Mouse (Mus musculus) hindbrain, postnatal 0 days (tissue): ENCODE results near the gene Trp73. TPM values are rescaled to one million over a fixed set of nuclear protein-coding genes. Genes with fewer than 3 reads are reported as not detected.

Experiments
- ATAC-seq: fragments of 200-750 bp; cut with Nextera tagmentation; 2 replicates; pipeline ENCODE4 v1.8.0; 2017; ENCODE audit warnings: mild to moderate bottlenecking, moderate TSS enrichment, moderate library complexity
- DNase-seq: peaks from one replicate; pipeline ENCODE4 v3.0.0-alpha.2; 2015; ENCODE audit warnings: low spot score
- H3K27ac ChIP-seq: fragments of 300-500 bp; sonication (generic); 2 replicates; pipeline ENCODE4 v1.5.1; 2014; ENCODE audit warnings: mild to moderate bottlenecking
- H3K27me3 ChIP-seq: fragments of 300-500 bp; sonication (generic); 2 replicates; pipeline ENCODE4 v1.6.1; 2014; ENCODE audit warnings: low read length, mixed read lengths; ENCODE audit not compliant: insufficient read depth
- H3K36me3 ChIP-seq: fragments of 300-500 bp; sonication (generic); 2 replicates; pipeline ENCODE4 v1.6.1; 2014; ENCODE audit warnings: low read length, mixed read lengths; ENCODE audit not compliant: insufficient read depth
- H3K4me1 ChIP-seq: fragments of 300-500 bp; sonication (generic); 2 replicates; pipeline ENCODE4 v1.6.1; 2014; ENCODE audit warnings: antibody characterized with exemption, low read length, mixed read lengths; ENCODE audit not compliant: insufficient read depth
- H3K4me2 ChIP-seq: fragments of 300-500 bp; sonication (generic); 2 replicates; pipeline ENCODE4 v1.6.1; 2014; ENCODE audit warnings: low read depth, mild to moderate bottlenecking, low read length, moderate library complexity, mixed read lengths
- H3K4me3 ChIP-seq: fragments of 300-500 bp; sonication (generic); 2 replicates; pipeline ENCODE4 v1.5.1; 2014; ENCODE audit warnings: low read length
- H3K9ac ChIP-seq: fragments of 300-500 bp; sonication (generic); replicated peaks from 2 replicates; pipeline ENCODE4 v1.6.1; 2014; ENCODE audit warnings: mild to moderate bottlenecking, low read length, moderate library complexity, mixed read lengths
- H3K9me3 ChIP-seq: fragments of 300-500 bp; sonication (generic); 2 replicates; pipeline ENCODE4 v1.6.1; 2016; ENCODE audit warnings: low read length, mixed read lengths
- CTCF ChIP-seq: IDR thresholded peaks from 2 replicates; pipeline ENCODE4 v1.5.1; 2016; ENCODE audit warnings: antibody characterized with exemption, control low read depth, low read depth
- WGBS: fragments of 180-500 bp; shearing (Covaris S2); extraction: QIAGEN DNeasy Blood & Tissue Kit; methylation state at CpG from one replicate; pipeline ENCODE4 v1.1.7; 2014; 5-methylcytosine and 5-hydroxymethylcytosine counted together
- polyA plus RNA-seq: library from polyadenylated mRNA; unstranded; fragments of >200 nt; fragmentation: Nextera tagmentation; extraction: Ambion mirVana; gene quantifications from 2 replicates; pipeline ENCODE4 v1.2.1, GENCODE M21; 2015
- total RNA-seq: library from RNA; depleted of rRNA; stranded (reverse); fragments of >200 nt; gene quantifications from 2 replicates; pipeline ENCODE4 v1.2.3, GENCODE M21; 2014; rRNA removed

The Trp73 gene
- total and polyA plus RNA-seq, 2 experiments from 2014 or later = 0.96 to 1.2 TPM

- Histone ChIP-seq H3K27me3 (no peaks in the 10 kb centered on the region), H3K4me1 (peaks cover 10% of the 10 kb centered on the region), H3K4me3 (peak overlapping the region; percentile 64), H3K36me3 (peaks cover 33% of the 10 kb centered on the region; the same call in 1 of the 2 replicates), H3K27ac (peak overlapping the region; percentile 54; the same call in 1 of the 2 replicates), H3K9ac (peak overlapping the region; percentile 80), H3K4me2 (peak overlapping the region; percentile 97), H3K9me3 (no peaks in the 10 kb centered on the region)
- WGBS = 29% methylated on average over 13 of the region's 13 CpGs
- no peak for TF ChIP-seq CTCF
- ATAC-seq (peak; percentile 57; the same call in 1 of the 2 replicates), DNase-seq (no peak)
These were observed 128.9 kb downstream of the Trp73 start for GRCm38 (mm10) chr4:154010907-154011645.

DNA sequence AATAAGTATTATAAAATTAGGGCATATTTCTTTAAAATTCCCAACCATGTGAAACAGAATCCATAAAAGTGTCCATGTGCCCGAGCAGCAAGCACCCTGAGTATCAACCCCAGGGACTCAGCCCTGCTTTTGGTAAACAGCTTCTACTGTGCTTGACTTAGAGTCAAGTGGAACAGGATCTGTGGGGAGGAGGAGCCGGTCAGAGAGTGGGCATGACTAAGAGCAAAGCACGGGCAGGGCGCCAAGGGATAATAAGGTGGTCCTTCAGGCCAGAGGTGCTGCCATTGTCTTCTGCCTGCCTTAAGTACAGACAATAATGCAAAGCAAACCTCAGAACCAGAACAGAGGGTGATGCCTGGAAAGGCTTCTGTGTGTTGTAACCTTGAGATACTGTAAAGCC lies 132.2 kb downstream of the Trp73 start:
- Histone ChIP-seq H3K36me3 (peaks cover 39% of the 10 kb centered on the region), H3K4me2 (no peak overlapping the region), H3K9me3 (no peaks in the 10 kb centered on the region), H3K4me3 (no peak overlapping the region), H3K9ac (no peak overlapping the region), H3K4me1 (peaks cover 2% of the 10 kb centered on the region), H3K27me3 (no peaks in the 10 kb centered on the region), H3K27ac (no peak overlapping the region)
- ATAC-seq = no peak
- 79% methylated on average over 4 of the region's 4 CpGs for WGBS
- no peak for TF ChIP-seq CTCF
- no peak for DNase-seq

DNA sequence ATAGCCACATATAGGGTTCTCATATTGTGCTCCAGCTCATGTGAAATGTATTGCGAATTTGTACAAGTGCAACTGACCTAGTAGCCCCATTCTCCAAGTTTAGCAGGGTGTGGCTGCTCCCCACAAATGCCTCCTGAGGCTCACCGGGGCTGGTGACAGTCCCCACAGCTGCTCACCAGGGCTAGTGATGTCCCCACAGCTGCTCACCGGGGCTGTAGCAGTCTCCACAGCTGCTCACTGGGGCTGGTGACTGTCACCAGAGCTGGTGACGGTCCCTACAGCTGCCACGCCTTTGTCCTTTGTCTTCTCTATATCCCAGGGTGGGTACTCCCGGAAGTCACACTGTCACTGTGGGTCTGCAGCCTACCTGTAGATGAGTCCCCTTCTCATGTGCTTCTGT lies 133.7 kb downstream of the Trp73 start:
- WGBS = 90% methylated on average over 6 of the region's 6 CpGs
- Histone ChIP-seq H3K9me3 (no peaks in the 10 kb centered on the region), H3K4me2 (no peak overlapping the region), H3K27ac (no peak overlapping the region), H3K27me3 (no peaks in the 10 kb centered on the region), H3K36me3 (peaks cover 47% of the 10 kb centered on the region), H3K4me3 (no peak overlapping the region), H3K9ac (no peak overlapping the region), H3K4me1 (no peaks in the 10 kb centered on the region; the same call in 1 of the 2 replicates)
- ATAC-seq (no peak), DNase-seq (no peak)
- TF ChIP-seq CTCF = no peak

Other genes starting within 250 kb of the Trp73 start
- 18.9 and 47.4 TPM in 2 replicates for gene A430005L14Rik, start 183.0 kb downstream of the Trp73 start, total RNA-seq
- 45.3 and 48.2 TPM in 2 replicates for gene A430005L14Rik, start 183.0 kb downstream of the Trp73 start, polyA plus RNA-seq
- gene Dffb, start 165.1 kb downstream of the Trp73 start, total RNA-seq = 15.1 and 25.7 TPM in 2 replicates
- gene Dffb, start 165.1 kb downstream of the Trp73 start, polyA plus RNA-seq = 10.6 and 13.1 TPM in 2 replicates
- gene Cep104, start 165.0 kb downstream of the Trp73 start, total RNA-seq = 11.2 and 11.7 TPM in 2 replicates
- gene Cep104, start 165.0 kb downstream of the Trp73 start, polyA plus RNA-seq = 11.6 and 13.9 TPM in 2 replicates
- 24.2 and 32.1 TPM in 2 replicates for gene Lrrc47, start 128.5 kb downstream of the Trp73 start, total RNA-seq
- gene Lrrc47, start 128.5 kb downstream of the Trp73 start, polyA plus RNA-seq = 17.6 and 22.0 TPM in 2 replicates
- gene Smim1, start 114.0 kb downstream of the Trp73 start, total RNA-seq = 12.4 and 20.7 TPM in 2 replicates
- 17.1 and 17.7 TPM in 2 replicates for gene Smim1, start 114.0 kb downstream of the Trp73 start, polyA plus RNA-seq
- not detected in 2 replicates for gene Ccdc27, start 97.5 kb downstream of the Trp73 start, total RNA-seq
- gene Ccdc27, start 97.5 kb downstream of the Trp73 start, polyA plus RNA-seq = not detected in 2 replicates
- gene Wrap73, start 2.2 kb upstream of the Trp73 start, total RNA-seq = 55.0 and 76.7 TPM in 2 replicates
- gene Wrap73, start 2.2 kb upstream of the Trp73 start, polyA plus RNA-seq = 36.3 and 36.5 TPM in 2 replicates
- 212 and 220 TPM in 2 replicates for gene Tprgl, start 20.5 kb upstream of the Trp73 start, total RNA-seq
- 228 and 239 TPM in 2 replicates for gene Tprgl, start 20.5 kb upstream of the Trp73 start, polyA plus RNA-seq
- gene Megf6, start 30.5 kb upstream of the Trp73 start, total RNA-seq = 40.5 and 54.8 TPM in 2 replicates
- 7.0 and 7.2 TPM in 2 replicates for gene Megf6, start 30.5 kb upstream of the Trp73 start, polyA plus RNA-seq
- 4.3 and 5.3 TPM in 2 replicates for gene Arhgef16, start 161.5 kb upstream of the Trp73 start, total RNA-seq
- gene Arhgef16, start 161.5 kb upstream of the Trp73 start, polyA plus RNA-seq = 2.0 and 2.6 TPM in 2 replicates
- not detected in 2 replicates for gene B230104I21Rik, start 195.9 kb upstream of the Trp73 start, total RNA-seq
- gene B230104I21Rik, start 195.9 kb upstream of the Trp73 start, polyA plus RNA-seq = not detected in 2 replicates